Mouse (Mus musculus) splenic B cell, adult 2 months (primary cell): ENCODE data around the gene Tmprss15.

ENCODE experiments used
- DNase-seq: peaks from one replicate; pipeline ENCODE4 v3.0.0-alpha.2; 2011; ENCODE audit warnings: low read depth, low spot score
- H3K27me3 ChIP-seq: 2 replicates; pipeline ENCODE4 v1.6.1; 2012; ENCODE audit warnings: mild to moderate bottlenecking, low read length, moderate library complexity, mixed read lengths; ENCODE audit not compliant: control insufficient read depth, poor library complexity, insufficient read depth, severe bottlenecking
- H3K36me3 ChIP-seq: 2 replicates; pipeline ENCODE4 v1.6.1; 2012; ENCODE audit warnings: mild to moderate bottlenecking, low read length, moderate library complexity, mixed read lengths; ENCODE audit not compliant: control insufficient read depth, poor library complexity, insufficient read depth, severe bottlenecking

Tmprss15 gene

DNA sequence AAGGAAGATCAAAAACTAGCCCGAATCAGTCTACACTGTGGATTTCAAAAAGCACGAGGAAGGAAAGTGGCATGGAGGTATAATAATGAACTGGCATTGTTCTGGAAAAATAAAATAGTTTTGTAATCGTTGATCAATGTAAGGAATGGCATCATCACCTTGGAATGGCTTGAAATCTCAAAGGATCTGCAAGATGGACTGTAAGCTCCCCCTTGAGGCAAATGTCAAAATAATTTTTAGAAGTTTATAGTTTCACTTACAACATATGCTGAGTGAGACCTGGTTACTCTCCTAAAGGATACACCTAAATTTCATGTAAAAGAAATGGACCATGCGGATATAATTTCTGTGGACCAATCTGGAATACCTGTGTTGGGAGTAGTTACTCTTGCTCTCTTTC is 140.5 kb downstream of the Tmprss15 start:
- DNase-seq, result no peak
- H3K27me3 ChIP-seq, result no peaks in the 10 kb centered on the region
- no peaks in the 10 kb centered on the region for H3K36me3 ChIP-seq

DNA sequence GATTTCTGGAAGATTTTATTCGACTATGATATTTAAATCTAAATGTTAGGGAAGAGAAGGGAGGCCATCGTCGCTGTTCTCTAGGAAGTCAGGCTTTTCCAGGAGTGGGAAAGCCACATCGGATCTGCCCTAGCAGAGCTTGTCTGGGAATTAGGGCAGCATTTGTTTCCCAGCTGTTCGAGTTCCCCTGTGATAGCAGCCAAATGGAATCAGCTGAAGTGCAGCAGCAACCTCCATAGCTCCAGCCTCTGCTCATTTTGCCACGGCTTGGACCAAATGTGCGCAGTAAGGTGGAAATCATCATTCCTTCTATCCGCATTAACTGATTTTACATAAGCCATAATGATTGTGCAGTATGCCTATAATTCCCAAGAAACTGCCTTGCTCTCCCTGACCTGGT is 153.1 kb downstream of the Tmprss15 start:
- H3K27me3 ChIP-seq, result no peaks in the 10 kb centered on the region
- DNase-seq, result no peak
- no peaks in the 10 kb centered on the region for H3K36me3 ChIP-seq

DNA sequence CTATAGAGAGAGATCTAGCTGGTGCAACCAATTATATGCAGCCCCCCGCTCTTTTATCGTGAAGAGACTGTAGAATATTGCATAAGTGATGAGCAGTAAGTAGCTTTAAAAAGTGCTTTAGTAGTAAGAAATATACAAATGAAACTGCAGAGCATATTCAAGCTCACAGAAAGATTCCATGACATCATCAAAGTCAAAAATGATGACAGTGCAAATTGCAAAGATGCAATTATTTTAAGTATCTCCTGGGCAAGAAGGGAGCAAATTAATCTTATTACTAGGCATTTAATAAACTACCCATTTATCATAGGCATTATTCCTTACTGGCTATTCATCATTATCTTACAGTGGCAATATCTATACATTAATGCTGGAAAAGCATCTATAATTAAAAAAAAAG is 156.6 kb downstream of the Tmprss15 start:
- Histone ChIP-seq H3K36me3 (no peaks in the 10 kb centered on the region), H3K27me3 (no peaks in the 10 kb centered on the region)
- DNase-seq, result no peak

DNA sequence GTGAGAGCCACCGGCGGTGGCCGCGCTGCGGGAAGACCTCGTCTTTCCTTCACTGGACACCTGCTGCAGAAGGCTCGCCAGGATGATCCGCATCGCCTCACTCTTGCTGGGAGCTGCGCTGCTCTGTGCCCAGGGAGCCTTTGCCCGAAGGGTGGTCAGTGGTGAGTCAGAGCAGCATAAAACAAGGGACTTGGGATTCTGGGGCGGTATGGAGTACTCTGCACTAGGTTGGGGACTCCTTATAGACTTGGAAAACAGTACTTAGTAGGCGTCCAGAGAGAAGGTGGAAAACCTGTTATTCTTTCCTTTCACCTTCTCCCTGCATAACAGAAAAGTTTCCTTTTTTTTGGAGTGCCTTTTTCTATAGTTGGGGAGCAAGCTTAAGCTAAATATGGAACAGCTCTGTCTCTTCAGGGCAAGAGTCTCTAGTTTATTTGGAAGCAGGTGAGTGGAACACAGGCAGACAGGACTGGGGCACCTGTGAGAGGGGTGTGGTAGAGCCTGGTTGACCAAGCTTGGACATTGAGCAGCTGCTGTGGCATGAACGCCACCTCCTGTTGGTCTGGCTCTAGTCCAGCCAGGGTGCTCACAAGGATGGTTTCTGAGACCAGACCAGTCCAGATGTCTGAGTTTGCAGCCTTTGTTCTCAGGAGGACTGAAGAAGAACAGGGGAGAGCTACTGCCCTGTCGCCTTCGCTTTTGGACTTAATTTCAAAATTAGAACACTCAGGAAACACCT is 159.4 kb downstream of the Tmprss15 start:
- no peak for DNase-seq
- H3K36me3 ChIP-seq, result no peaks in the 10 kb centered on the region
- H3K27me3 ChIP-seq, result no peaks in the 10 kb centered on the region

DNA sequence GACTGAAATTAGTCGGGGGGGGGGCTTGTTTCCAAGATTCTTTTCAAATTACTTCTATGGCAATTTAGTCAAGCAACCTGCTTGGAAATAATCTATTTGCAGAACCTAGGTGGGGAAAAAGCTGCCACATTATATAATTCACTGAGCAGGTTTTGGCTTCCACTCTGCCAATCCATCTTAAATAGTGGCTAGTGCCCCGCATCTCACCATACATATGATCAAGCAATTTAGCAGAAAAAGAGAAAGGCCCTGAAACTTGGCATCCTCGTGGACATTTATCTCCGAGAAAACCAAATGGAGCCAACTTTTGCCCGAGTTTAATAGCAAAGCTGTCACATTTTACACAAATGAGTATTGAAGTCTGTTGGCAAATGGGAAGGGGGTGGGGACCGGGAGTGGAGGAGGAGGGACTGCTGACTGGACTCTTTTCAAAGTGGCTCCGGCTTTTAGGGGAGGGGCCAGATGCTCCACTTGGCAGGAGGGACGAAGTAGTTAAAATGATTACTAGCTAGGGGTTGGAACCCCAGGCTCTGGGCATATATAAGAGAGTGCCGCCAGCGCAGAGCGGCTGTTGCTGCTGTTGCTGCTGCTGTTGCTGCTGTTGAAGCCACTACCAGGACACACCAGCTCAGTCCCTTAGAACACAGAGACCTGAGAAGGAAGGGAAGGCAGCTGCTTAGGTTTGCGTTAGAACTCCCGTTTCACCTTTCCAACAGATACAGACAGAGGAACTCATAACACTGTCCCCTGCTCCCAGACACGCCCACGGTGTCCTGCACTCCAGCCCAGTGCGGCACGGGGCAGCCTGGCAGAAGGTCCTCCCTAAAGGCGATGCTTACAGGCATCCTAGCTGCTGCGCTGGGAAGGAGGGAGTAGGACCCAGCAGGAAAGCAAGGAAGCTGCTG is 160.3 kb downstream of the Tmprss15 start, which contains the start of gene Chodl:
Chodl (plus strand) TSS at position 567 of the 905 bp plus-strand sequence.
- Histone ChIP-seq H3K27me3 (no peaks in the 10 kb centered on the region), H3K36me3 (no peaks in the 10 kb centered on the region)
- no peak for DNase-seq

DNA sequence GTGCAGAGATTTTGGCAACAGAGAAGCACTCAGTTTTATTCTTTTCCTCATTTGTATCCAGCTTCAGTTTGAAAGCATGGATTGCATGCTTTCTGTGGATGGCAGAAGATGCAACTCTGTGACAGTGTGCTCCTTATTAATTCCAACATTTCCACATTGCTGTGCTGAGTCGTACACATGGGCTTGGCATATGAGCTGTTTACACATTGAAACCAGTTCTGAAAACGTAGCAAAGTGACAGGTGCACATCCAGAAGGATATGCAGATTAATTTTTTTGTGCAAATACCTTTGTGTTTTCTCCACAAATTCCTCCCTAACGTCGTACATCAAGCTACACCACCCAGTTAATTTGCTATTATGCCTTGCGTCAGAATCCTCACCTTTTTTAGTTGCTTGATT is 168.3 kb downstream of the Tmprss15 start:
- no peaks in the 10 kb centered on the region for H3K36me3 ChIP-seq
- H3K27me3 ChIP-seq, result no peaks in the 10 kb centered on the region
- no peak for DNase-seq
